Mouse (Mus musculus): ENCODE results near the gene Hepacam2. TPM values are rescaled to one million over a fixed set of nuclear protein-coding genes. Genes with fewer than 3 reads are reported as not detected.
"Not testable (repeated sequence)": the region's sequence is repeated elsewhere in the genome, so short reads cannot be mapped to it uniquely, and the experiment has no call there.

Hepacam2 gene
- polyA plus RNA-seq, 1 experiment, result 0.70 TPM

DNA sequence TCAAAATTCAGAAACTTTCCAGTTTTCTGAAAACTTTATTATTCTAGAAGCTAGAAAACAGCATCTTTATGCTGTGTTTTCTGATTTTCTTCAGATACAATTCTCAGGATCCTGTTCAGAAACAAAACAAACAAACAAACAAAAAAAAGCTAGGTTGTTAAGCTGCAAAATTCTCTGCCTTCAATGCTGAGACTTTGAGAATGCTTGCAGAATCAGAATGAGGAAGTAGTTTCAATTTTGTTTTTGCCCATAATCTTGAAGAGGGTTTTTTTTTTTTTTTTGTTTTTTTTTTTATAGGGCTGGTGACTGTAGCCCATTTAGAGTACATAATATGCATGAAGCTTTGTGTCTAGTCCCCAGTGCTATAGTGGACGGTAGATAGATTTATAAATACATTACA, 71.1 kb downstream of the Hepacam2 start:
- 93% methylated on average over 1 of the region's 1 CpGs for WGBS
- no peak overlapping the region for H3K27ac ChIP-seq (ENCODE audit: insufficient read depth, low read length)
- no peak for DNase-seq
- no peaks in the 10 kb centered on the region for H3K4me1 ChIP-seq (ENCODE audit: control insufficient read depth, insufficient read depth, low read length)
- TF ChIP-seq POLR2A (IDR thresholded peaks at IDR 0.05; ENCODE audit: borderline replicate concordance, insufficient read depth, low read length), result no peak
- TF ChIP-seq CTCF (IDR thresholded peaks at IDR 0.05; ENCODE audit: borderline replicate concordance, insufficient read depth, low read depth, low read length), result no peak
- no peaks in the 10 kb centered on the region for H3K27me3 ChIP-seq (ENCODE audit: control insufficient read depth, insufficient read depth, low read length)
- no peak overlapping the region for H3K4me3 ChIP-seq (replicated peaks; ENCODE audit: insufficient read depth, low read depth, low read length)

DNA sequence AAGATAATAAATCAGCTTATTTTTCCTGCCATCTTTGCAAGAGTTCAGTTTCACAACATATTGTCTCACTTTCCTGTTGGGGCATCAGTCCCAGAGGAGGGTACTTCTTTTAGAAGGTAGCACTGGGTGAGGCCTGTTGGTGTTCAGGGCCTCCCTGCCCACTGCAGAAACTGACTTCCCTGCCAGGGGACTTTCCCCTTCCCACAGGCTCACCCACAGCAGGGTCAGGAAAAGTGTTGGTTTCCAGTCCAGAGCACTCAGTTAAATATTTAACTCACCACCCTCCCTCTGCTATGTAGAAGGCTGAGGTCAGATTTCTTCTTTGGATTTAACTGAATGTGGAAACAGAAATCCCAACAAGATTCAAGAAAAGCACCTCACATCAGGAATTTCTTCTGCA, 72.8 kb downstream of the Hepacam2 start:
- not testable (repeated sequence) for H3K27me3 ChIP-seq (ENCODE audit: control insufficient read depth, insufficient read depth, low read length); H3K4me3 ChIP-seq (replicated peaks; ENCODE audit: insufficient read depth, low read depth, low read length); H3K27ac ChIP-seq (ENCODE audit: insufficient read depth, low read length); DNase-seq; H3K4me1 ChIP-seq (ENCODE audit: control insufficient read depth, insufficient read depth, low read length)

DNA sequence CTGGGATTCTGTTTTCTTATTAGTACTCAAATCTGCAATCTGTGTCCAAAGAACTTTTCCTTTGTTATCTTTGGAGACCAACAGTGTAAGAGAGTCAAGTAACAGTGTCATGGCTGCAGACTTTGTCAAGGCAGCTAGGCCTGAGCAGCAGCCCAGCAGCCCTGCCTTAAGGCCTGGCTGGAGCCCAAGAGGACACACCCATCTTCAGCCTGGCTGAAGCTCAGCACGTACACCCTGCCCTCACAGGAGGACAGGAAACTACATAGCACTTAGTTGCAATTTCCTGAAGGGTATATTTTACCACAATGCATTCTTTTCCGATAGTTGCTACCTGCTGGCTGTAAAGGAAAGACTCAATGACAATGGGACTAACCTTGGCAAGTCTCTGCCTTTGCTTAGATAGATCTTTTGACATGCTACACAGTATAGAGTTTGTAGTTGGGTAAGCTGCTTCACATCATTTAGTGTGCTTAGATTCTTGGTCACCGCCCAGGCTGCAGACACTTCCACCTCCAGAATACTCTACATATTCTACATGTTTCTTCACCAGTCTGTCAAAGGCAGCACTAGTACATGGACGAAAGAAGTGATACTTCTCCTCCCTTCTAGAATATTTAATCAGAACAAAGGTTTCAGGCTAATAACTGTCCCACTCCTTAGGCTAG, 73.4 kb downstream of the Hepacam2 start:
- H3K4me1 ChIP-seq (ENCODE audit: control insufficient read depth, insufficient read depth, low read length); H3K27ac ChIP-seq (ENCODE audit: insufficient read depth, low read length); DNase-seq; H3K4me3 ChIP-seq (replicated peaks; ENCODE audit: insufficient read depth, low read depth, low read length); H3K27me3 ChIP-seq (ENCODE audit: control insufficient read depth, insufficient read depth, low read length): not testable (repeated sequence)
- WGBS, result 6% methylated on average over 1 of the region's 4 CpGs

Other genes with a start within 250 kb of the Hepacam2 start
- gene Samd9l, start 98.7 kb downstream of the Hepacam2 start, polyA plus RNA-seq (2012; rRNA removed), result 1.2 TPM in 2 replicates
- 28.1 and 29.2 TPM in 2 replicates for gene Vps50, start 84 bp upstream of the Hepacam2 start, polyA plus RNA-seq (2012; rRNA removed)

Data from cerebellum, adult 2 months (tissue).